Mouse (Mus musculus): Measurements from ENCODE around the gene Fam25c.

The Fam25c gene

GRCm38 (mm10) chr14:34363490-34364253 is 8.4 kb upstream of the Fam25c start:
- peak; percentile 90 for DNase-seq (ENCODE audit: low spot score)

DNA sequence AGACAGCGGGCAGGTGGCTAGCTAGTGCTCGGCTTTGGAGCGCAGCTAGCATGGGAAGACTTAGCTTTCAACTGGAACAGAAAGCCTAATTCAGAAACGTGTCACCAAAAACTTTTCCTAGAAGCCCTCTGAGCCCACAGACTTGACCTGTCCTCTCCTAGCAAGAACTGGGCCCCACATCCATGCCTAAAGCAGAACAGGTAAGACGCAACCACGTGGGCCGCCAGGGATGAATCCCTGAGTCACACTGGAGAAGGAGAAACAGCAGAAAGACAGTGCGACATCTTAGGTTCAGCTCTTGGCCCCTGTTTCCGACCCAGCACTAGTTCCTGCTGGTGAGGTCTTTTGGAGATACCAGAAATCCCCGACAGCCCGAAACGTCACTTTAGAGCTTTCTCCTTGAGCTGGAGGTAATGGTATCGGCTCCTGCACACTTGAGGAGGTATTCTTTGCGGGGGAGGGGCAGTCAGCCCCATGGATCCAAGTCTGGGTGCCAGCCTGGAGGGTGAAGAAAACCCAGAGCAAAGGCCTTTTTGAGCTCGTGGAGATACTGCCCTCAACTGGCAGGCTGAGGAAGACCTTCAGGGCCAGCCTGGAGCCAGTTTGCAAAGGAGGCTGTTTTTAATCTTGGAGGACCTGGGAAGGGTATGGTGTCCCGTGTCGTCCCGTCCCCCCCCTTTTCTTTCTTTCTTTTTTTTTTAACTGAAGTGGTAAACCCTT is 7.7 kb upstream of the Fam25c start:
- peak; percentile 64 for DNase-seq (ENCODE audit: low spot score)

GRCm38 (mm10) chr14:34362135-34362534 is 6.9 kb upstream of the Fam25c start:
- no peak for DNase-seq (ENCODE audit: low spot score)

GRCm38 (mm10) chr14:34360251-34360650 is 5.0 kb upstream of the Fam25c start:
- DNase-seq (ENCODE audit: low spot score): no peak

DNA sequence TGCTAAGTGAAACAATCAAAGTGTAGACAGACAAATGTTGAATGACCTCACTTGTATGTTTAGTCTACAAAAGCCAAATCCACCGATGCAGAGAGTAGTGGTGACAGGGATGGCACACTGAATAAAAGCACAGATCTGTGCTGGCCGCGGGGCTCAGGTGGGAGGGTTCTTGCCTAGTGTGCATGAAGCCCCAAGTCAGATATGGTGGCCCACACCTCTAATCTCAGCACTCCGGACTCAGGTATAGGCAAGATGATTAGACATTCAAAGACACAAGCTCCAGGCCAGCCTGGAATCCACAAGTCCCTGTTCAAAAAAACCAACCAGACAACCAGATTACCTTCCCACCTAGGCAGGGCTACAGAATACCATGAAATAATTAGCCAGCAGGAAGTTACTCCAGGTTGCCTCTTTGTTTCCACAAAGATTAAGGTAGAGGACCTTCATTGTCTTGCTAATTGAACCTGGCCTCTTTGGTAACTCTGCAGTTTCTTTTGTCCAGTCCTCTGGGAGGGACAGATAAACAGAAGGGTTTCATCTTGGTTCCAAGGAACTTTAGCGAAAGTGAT is 4.5 kb upstream of the Fam25c start:
- no peak for DNase-seq (ENCODE audit: low spot score)

DNA sequence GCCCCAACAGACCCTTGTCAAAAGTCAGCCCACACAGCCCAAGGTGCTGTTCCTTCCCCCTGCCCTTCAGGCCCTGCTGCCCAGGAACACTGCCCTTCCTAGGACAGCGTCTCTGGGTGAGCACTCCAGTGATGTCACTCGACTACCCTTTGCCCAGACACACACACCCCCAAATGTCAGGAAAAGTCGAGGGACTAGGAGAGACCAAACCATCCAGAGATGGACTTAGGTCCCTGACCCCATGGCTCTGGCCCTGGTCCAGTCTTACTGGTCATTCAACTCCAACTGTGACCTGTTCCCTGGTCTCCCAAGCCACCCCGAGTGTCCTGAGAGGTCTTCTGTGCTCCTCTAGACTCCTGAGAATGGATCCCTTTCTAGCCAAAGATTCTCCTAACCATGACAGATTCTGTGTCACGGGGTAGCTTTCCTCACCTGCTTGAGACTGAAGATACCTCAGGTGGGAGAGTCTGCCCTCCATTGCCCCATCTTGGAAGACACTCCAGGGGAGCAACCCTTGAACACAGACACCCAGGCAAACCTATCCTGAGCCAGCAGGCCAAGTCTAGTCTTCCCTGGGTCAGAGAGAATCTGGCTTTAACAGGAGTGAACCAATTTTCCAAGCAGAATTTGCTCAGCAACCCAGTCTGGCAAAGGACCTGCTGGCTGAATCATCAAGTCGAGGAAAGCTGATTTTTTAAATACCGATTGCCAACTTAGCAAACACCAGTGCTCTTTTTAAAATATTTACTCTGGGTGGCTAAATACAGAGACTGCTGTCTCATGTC is 2.6 kb upstream of the Fam25c start:
- DNase-seq (ENCODE audit: low spot score): no peak

- no peak for DNase-seq (ENCODE audit: low spot score)
Measured at GRCm38 (mm10) chr14:34354456-34354855, 777 bp downstream of the Fam25c start.

GRCm38 (mm10) chr14:34353326-34353725 is 1.9 kb downstream of the Fam25c start:
- DNase-seq (ENCODE audit: low spot score): no peak

DNA sequence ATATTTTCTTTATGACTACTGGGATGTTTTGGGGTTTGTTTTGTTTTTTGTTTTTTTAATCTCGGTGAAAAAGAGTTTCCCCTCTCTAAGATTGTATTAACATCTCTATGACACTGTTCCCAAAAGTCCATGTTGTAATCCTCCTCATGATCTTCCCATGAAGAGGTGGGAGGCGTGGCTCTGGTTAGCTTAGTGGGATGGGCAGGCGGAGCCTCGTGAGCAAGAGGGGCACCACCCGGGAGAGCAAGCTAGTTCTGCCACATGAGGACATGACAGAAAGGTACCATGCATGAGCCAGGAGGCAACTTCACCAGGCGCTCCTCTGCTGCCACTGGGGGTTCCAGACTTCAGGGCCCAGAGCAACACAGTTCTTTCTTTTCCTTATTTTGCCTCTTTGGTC is 2.7 kb downstream of the Fam25c start:
- DNase-seq (ENCODE audit: low spot score): no peak

DNA sequence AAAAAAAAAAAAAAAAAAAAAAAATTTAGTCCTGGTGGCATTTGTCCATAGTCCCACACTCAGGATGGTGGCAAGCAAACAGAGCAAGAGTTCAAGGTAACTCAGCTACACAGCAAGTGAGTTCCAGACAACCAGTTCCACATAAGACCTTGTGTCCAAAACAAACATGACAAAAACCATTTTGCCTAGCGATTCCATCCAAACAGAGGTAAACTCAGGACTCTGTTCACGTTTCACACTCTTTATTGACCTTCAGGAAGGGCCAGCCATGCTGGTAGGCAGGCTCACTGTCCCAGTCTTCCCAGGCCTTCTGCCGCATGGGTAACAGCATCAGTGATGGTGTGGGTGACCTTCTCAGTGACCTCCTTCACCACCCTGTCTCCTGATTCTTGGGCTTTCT is 3.6 kb downstream of the Fam25c start:
- DNase-seq (ENCODE audit: low spot score): no peak

- DNase-seq (ENCODE audit: low spot score): no peak
Measured at GRCm38 (mm10) chr14:34349007-34349406, 6.2 kb downstream of the Fam25c start.

GRCm38 (mm10) chr14:34348301-34348700 is 6.9 kb downstream of the Fam25c start:
- DNase-seq (ENCODE audit: low spot score): no peak

GRCm38 (mm10) chr14:34347084-34347483 is 8.1 kb downstream of the Fam25c start:
- DNase-seq (ENCODE audit: low spot score): no peak

DNA sequence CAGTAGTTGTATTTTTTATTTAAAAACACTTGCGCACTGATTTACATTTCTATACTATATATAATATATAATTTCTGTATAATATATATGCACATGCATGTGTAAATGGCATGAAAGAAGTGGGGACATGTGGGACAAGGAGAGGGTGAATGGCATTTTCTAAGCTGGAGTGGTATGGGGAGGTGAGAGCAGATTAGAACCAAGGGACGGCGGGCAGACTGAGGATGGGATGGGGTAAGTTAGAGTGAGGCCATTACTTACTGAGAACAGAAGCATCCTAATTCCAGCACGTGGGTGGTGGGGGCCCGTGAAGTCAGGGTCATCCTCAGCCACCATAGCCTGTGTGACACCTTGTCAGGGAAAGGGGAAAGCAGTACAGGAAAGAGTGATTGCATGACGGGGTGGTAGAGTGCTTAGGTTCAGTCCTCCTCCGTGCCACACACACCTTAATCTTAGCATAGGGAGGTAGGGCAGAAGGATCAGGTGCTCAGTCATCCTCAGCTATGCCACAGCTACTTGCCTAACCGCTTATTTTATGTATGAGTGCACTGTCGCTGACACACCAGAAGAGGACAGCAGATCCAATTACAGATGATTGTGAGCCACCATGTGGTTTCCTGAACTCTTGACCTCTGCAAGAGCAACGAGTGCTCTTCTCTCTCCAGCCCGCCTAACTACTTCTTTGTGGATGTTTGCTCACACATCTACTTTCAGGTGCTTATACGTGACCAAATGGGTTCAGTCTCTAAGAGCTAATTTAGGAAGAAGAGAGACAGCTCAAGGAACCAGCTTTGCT is 9.3 kb downstream of the Fam25c start:
- DNase-seq (ENCODE audit: low spot score): no peak

DNA sequence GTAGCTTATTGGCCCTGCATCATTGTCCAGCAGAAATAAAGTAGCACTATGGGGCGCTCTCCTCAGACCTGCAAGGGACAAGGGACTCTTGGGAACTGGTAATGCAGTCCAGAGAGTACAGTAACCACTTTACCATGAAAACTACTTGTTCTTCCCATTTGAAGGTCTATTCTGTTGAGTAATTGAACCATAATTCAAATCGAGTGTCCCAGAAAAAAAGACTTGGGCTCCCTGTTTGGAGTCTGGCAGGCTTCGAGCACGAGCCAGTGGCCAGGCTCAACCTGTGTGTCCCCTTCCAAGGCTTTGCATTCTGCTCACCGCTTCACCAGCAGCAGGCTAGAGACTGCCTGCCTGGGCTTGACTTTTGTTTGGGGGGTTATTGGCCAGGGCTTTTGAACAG is 10.9 kb downstream of the Fam25c start:
- no peak for DNase-seq (ENCODE audit: low spot score)

- no peak for DNase-seq (ENCODE audit: low spot score)
Measured at GRCm38 (mm10) chr14:34343078-34343477, 12.2 kb downstream of the Fam25c start.

GRCm38 (mm10) chr14:34341993-34342392 is 13.2 kb downstream of the Fam25c start:
- DNase-seq (ENCODE audit: low spot score): no peak

DNA sequence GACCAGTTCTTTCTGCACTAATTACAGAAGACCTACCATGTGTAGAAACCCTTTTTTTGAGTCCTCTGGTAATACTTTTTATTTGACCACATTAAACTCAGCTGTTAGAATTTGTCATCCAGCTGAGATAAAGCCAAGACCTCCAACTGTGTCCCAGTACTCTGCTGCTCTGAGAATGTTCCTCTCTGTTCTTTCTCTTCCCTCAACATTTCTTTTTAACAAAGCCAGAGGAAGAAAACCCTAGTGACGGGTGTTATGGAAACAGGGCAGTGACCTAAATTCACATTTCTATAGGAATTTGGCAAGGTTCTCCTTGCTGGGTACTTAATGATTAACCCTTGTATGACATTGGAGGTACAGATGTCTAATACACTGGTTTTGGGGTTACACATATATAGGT is 15.8 kb downstream of the Fam25c start:
- DNase-seq (ENCODE audit: low spot score): no peak

- DNase-seq (ENCODE audit: low spot score): no peak
Measured at GRCm38 (mm10) chr14:34332476-34332875, 22.8 kb downstream of the Fam25c start.

- no peak for DNase-seq (ENCODE audit: low spot score)
Measured at GRCm38 (mm10) chr14:34331886-34332285, 23.3 kb downstream of the Fam25c start.

DNA sequence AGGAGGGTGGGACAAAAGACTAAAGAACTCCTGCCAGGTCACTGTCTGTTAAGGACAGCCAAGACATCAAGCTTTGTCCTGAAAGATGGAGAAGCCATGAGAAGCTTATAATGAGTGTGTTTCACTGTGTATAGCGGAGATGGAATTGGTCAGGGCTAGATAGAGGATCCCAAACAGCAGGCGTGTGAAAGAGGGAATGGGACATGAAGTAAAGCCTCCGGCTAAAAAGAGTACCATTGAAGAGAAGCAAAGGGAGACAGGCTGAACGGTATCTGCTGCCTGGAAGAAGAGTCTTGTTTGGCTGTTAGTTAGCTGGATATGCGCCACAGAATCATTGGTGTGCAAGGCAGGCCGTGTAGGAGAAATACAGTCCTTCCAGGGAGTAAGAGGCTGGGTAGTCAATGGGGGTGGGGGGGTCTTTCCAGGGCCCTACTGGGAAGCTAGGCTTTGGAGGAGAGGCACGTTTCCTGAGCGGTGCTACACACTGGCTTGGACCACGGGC is 24.5 kb downstream of the Fam25c start:
- no peak for DNase-seq (ENCODE audit: low spot score)
